Mouse (Mus musculus) liver, embryonic 16.5 days (tissue): Measurements from ENCODE around the gene Sgo2a. TPM values are rescaled to one million over a fixed set of nuclear protein-coding genes. Genes with fewer than 3 reads are reported as not detected.
A peak's percentile ranks its signal among the peaks of the same experiment; 100 is the strongest.
"Not testable (repeated sequence)": the region's sequence is repeated elsewhere in the genome, so short reads cannot be mapped to it uniquely, and the experiment has no call there.

Experiments
- ATAC-seq: fragments of 200-750 bp; cut with Nextera tagmentation; 2 replicates; pipeline ENCODE4 v1.8.0; 2017; ENCODE audit warnings: low read depth, mild to moderate bottlenecking, moderate number of reproducible peaks, moderate library complexity
- H3K27ac ChIP-seq: fragments of 300-500 bp; sonication (generic); 2 replicates; pipeline ENCODE4 v1.5.1; 2014; ENCODE audit warnings: mild to moderate bottlenecking, low read length
- H3K27me3 ChIP-seq: fragments of 300-500 bp; sonication (generic); 2 replicates; pipeline ENCODE4 v1.6.1; 2014; ENCODE audit warnings: low read depth, low read length, mixed read lengths; ENCODE audit not compliant: control insufficient read depth, insufficient read depth
- H3K36me3 ChIP-seq: fragments of 300-500 bp; sonication (generic); 2 replicates; pipeline ENCODE4 v1.6.1; 2014; ENCODE audit warnings: mild to moderate bottlenecking; ENCODE audit not compliant: control insufficient read depth, insufficient read depth
- H3K4me1 ChIP-seq: fragments of 300-500 bp; sonication (generic); 2 replicates; pipeline ENCODE4 v1.6.1; 2014; ENCODE audit warnings: low read depth, low read length, mixed read lengths; ENCODE audit not compliant: control insufficient read depth
- H3K4me2 ChIP-seq: fragments of 300-500 bp; sonication (generic); 2 replicates; pipeline ENCODE4 v1.6.1; 2014; ENCODE audit warnings: low read depth, low read length, mixed read lengths
- H3K4me3 ChIP-seq: fragments of 300-500 bp; sonication (generic); 2 replicates; pipeline ENCODE4 v1.5.1; 2014; ENCODE audit warnings: low read depth, mild to moderate bottlenecking, low read length
- H3K9ac ChIP-seq: fragments of 300-500 bp; sonication (generic); 2 replicates; pipeline ENCODE4 v1.6.1; 2014; ENCODE audit warnings: low read depth, low read length
- H3K9me3 ChIP-seq: fragments of 300-500 bp; sonication (generic); replicated peaks from 2 replicates; pipeline ENCODE4 v1.6.1; 2016; ENCODE audit warnings: low read length; ENCODE audit not compliant: control insufficient read depth
- WGBS: fragments of 180-500 bp; shearing (Covaris S2); extraction: QIAGEN DNeasy Blood & Tissue Kit; methylation state at CpG from one replicate; pipeline ENCODE4 v1.1.7; 2014; ENCODE audit not compliant: insufficient replicate concordance; 5-methylcytosine and 5-hydroxymethylcytosine counted together
- polyA plus RNA-seq: library from polyadenylated mRNA; unstranded; fragments of >200 nt; fragmentation: Nextera tagmentation; extraction: Ambion mirVana; gene quantifications from 2 replicates; pipeline ENCODE4 v1.2.1, GENCODE M21; 2015

Sgo2a gene
- polyA plus RNA-seq, 1 experiment from 2014 or later = 7.4 TPM

DNA sequence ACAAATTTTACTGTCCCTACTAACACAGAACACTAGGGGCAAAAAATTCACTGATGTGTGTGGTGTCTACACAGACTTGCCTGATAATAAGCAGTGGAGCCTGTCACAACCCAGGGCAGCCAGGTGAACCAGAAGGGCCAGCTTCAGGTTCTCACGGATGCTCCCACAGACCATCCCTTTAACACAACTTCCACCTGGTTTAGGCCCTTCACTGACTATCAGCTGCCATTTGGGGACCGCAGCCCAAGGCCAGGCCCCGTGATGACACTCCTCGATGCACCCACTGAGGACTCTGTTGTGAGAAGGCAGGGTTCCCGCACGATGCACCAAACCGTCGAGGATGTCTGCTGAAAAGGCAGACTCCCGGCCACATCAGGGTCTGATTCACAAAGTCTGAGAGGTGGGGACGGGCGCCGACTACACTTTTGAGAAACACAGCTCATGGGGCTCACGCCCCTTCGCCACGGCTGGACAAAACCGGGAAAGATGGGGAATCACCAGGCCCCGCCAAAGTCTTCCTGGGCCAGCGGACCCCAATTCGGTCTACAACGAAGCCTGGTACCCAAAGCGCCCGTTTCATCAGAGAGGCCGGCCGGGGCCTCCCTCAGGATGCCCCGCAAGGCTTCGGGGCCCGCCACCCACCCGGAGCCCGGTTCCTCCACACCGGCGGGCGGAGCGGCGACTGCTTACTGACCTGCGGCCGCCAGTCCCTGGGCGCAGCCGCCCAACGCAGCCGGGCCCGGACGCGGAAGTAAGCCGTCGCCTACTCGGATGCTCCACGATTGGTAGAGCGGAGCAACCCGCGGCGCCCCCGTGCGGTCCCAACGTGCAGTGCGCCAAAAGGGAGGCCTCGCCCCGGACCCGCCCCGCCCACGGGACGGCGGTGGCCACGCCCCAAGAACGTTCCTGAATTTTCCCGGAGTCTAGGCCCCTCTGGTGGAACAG, 26.2 kb upstream of the Sgo2a start:
- no peaks in the 10 kb centered on the region for H3K36me3 ChIP-seq
- no peaks in the 10 kb centered on the region for H3K9me3 ChIP-seq
- WGBS = under 1% methylated on average over 64 of the region's 65 CpGs
- H3K9ac ChIP-seq = peak overlapping the region; percentile 92
- H3K4me2 ChIP-seq = peak overlapping the region; percentile 90
- H3K4me3 ChIP-seq = peak overlapping the region; percentile 85
- peaks cover 5% of the 10 kb centered on the region for H3K4me1 ChIP-seq
- H3K27ac ChIP-seq = peak overlapping the region; percentile 63
- no peaks in the 10 kb centered on the region for H3K27me3 ChIP-seq
- ATAC-seq = peak; percentile 99

DNA sequence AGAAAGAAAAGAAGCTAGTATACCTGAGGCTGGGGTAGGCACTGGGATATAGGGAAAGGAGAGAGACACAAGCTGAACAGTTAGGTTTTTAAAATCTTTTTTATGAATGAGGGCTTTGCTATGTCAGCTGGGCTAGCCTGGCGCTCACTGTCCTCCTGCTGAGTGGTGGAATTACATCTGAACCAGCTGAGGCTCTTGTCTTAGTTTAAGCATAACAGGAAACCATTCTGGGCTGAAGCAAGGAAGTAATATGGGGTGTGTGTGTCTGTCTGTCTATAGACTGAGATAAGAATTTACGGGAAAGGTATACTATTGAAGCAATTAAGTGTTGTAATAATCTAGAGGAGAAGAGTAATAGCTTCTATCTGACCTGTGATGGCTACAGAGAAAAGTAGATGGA, 24.2 kb upstream of the Sgo2a start:
- no peak for ATAC-seq
- Histone ChIP-seq H3K4me3 (no peak overlapping the region), H3K36me3 (no peaks in the 10 kb centered on the region), H3K27me3 (no peaks in the 10 kb centered on the region), H3K9me3 (no peaks in the 10 kb centered on the region), H3K9ac (no peak overlapping the region), H3K4me2 (no peak overlapping the region), H3K27ac (no peak overlapping the region), H3K4me1 (peaks cover 5% of the 10 kb centered on the region)
- 20% methylated on average over 2 of the region's 2 CpGs for WGBS

DNA sequence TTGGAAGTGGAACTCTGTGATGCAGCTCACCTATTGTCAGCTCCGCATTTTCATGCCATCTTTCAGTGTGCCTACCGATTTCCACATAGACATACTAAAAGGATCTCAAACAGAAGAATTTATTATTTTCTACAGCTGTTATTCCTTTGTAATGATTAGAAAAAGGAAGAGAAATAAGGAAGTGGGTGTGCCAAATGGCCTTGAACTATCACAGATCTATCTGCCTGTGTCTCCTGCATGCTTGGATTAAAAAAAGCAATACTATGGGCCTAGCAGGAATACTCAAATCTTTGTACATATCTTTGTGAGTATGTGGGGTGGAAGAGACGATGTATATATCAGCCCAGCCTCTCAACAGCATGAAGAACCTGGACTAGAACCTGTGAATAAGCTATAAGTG, 18.9 kb upstream of the Sgo2a start:
- no peaks in the 10 kb centered on the region for H3K36me3 ChIP-seq
- H3K9ac ChIP-seq = no peak overlapping the region
- WGBS = 70% methylated on average over 3 of the region's 3 CpGs
- H3K4me1 ChIP-seq = no peaks in the 10 kb centered on the region
- H3K4me3 ChIP-seq = no peak overlapping the region
- ATAC-seq = no peak
- no peak overlapping the region for H3K27ac ChIP-seq
- no peak overlapping the region for H3K4me2 ChIP-seq
- H3K27me3 ChIP-seq = no peaks in the 10 kb centered on the region
- H3K9me3 ChIP-seq = no peaks in the 10 kb centered on the region

DNA sequence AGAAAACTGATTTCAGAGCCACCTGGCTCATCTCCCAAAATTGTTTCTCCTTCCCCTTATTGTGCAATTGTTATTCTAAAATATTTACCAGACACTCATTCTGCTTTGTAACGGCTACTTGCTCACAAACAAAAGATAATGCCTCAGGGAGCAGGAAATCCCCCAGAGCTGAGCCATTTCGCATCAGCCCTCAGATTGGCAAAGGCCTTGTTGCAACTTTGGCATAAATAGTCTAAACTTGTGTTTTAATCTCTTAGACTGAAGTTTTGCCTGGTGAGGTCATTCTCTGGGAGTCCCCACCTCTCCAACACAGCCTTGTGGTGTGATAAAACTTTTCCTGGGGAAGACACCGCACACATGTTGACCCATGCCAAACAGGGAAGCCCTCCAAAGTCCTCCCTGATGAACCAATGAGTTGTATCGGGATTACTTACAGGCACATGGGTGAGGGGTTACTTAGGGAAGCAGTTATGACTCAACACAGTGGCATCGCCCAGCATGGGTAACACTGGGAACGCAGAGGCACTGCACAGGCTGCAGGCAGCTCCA, 6.6 kb upstream of the Sgo2a start:
- no peaks in the 10 kb centered on the region for H3K27me3 ChIP-seq
- H3K27ac ChIP-seq = no peak overlapping the region
- H3K9ac ChIP-seq = no peak overlapping the region
- WGBS = 66% methylated on average over 6 of the region's 6 CpGs
- no peak for ATAC-seq
- no peak overlapping the region for H3K4me2 ChIP-seq
- H3K4me3 ChIP-seq = no peak overlapping the region
- no peaks in the 10 kb centered on the region for H3K36me3 ChIP-seq
- no peaks in the 10 kb centered on the region for H3K9me3 ChIP-seq
- no peaks in the 10 kb centered on the region for H3K4me1 ChIP-seq

DNA sequence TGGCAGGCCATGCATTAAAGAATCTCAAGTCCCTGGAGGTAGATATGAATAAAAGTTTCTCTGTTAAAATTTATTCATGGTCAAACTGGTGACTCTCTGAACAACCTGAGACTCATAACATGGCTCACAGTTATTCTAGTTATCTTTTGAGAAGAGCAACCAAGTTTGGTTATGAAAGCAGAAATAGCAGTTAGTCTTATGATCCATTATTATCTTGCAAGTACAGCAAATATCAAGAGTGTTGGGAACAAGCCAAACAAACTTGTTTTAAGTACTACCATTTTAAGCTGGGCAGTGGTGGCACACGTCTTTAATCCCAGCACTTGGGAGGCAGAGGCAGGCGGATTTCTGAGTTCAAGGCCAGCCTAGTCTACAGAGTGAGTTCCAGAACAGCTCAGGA, 4.5 kb upstream of the Sgo2a start:
- H3K4me1 ChIP-seq = no peaks in the 10 kb centered on the region
- no peak overlapping the region for H3K9ac ChIP-seq
- no peaks in the 10 kb centered on the region for H3K9me3 ChIP-seq
- WGBS = 40% methylated on average over 2 of the region's 2 CpGs
- no peak overlapping the region for H3K4me2 ChIP-seq
- H3K27ac ChIP-seq = no peak overlapping the region
- ATAC-seq = no peak
- H3K36me3 ChIP-seq = no peaks in the 10 kb centered on the region
- no peaks in the 10 kb centered on the region for H3K27me3 ChIP-seq
- H3K4me3 ChIP-seq = no peak overlapping the region

DNA sequence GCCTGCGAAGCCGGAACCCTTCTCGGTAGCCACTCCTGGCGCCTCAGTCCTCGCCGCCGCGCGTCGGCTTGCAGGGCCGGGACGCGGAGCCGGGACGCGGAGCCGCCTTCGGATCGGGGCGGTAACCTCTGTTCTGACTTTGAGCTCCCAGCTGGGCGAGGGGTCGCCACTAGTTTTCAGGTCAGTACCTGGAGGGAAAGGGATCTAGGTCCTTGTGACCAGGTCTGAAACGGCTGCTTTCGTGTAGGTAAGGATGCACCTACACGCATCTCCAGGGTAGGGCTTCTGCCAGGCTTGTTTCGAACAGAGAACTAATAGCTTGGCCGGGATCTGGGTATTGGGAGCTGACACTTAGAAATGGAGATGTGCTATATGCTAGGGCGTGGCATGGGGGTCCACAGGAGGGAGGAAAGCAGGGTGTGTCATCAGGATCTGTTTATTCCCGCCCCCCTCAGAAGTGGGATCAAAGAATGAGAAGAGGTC, 403 bp downstream of the Sgo2a start:
- peak overlapping the region; percentile 82 for H3K27ac ChIP-seq
- no peaks in the 10 kb centered on the region for H3K27me3 ChIP-seq
- H3K4me1 ChIP-seq = peaks cover 8% of the 10 kb centered on the region
- peak overlapping the region; percentile 81 for H3K4me2 ChIP-seq
- WGBS = 0% methylated on average over 29 of the region's 29 CpGs
- H3K36me3 ChIP-seq = peaks cover 4% of the 10 kb centered on the region; the same call in 1 of the 2 replicates
- ATAC-seq = peak; percentile 81
- peak overlapping the region; percentile 89 for H3K9ac ChIP-seq
- peak overlapping the region; percentile 90 for H3K4me3 ChIP-seq
- no peaks in the 10 kb centered on the region for H3K9me3 ChIP-seq

DNA sequence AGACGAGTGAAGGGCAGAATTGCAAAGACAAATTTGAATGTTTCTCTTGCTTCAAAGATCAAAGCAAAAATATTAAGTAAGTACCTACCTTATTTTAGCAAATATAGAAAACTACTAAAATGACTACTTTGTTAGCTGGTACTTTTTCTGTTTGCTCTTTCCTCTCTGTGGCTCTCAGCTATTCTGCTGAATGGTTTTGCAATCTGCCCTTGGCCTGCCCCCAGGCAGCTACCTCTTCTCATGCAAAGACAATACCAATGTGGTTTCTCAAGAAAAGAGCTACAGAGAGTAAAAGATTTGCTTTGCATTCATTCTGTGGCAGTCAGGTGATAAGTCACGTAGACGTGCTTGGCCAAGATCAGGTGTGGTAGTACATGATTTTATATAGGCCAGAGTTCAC, 2.4 kb downstream of the Sgo2a start:
- Histone ChIP-seq H3K4me1 (peaks cover 8% of the 10 kb centered on the region), H3K27me3 (no peaks in the 10 kb centered on the region), H3K4me3 (no peak overlapping the region), H3K9me3 (no peaks in the 10 kb centered on the region), H3K36me3 (peaks cover 6% of the 10 kb centered on the region), H3K27ac (no peak overlapping the region), H3K4me2 (no peak overlapping the region), H3K9ac (no peak overlapping the region)
- no peak for ATAC-seq
- 70% methylated on average over 3 of the region's 3 CpGs for WGBS

DNA sequence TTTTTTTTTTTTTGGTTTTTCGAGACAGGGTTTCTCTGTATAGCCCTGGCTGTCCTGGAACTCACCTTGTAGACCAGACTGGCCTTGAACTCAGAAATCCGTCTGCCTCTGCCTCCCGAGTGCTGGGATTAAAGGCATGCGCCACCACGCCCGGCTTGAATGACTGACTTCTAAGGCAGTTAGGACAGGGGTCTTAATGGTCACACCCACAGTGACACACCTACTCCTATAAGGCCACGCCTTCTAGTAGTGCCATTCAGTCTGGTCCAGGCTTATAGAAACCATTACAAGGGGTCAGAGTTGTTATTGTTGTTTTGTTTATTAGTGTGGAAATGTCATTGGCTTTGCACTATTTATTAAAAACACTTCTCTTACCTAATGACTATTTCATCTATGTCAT, 10.6 kb downstream of the Sgo2a start:
- not testable (repeated sequence) for H3K27me3 ChIP-seq, H3K36me3 ChIP-seq, H3K9me3 ChIP-seq, H3K9ac ChIP-seq, H3K4me2 ChIP-seq, ATAC-seq, H3K4me1 ChIP-seq, H3K4me3 ChIP-seq, H3K27ac ChIP-seq
- WGBS = 82% methylated on average over 7 of the region's 7 CpGs

DNA sequence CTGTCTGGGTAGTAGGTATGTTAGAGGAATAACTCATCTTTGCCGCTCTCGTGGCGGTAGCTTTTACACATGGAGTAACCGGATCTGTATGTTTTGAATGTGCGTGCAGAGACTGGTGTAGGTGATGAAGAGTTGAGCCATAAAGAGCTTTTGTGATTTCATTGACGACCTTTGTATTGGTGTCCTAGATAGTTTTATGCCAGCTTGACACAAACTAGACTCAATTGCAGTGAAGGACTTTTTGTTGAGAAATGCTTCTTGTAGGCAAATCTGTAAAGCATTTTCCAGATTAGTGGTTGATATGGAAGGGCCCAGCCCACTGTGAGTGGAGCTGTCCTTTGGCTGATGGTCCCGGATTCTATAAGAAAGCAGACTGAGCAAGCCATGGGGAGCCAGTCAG, 23.1 kb downstream of the Sgo2a start, which contains the start of gene Kctd18:
Kctd18 (minus strand) TSS at position 101 of the 400 bp plus-strand sequence.
- no peak within 1 kb of the TSS for H3K27ac ChIP-seq
- peaks cover 30% of the 10 kb centered on the region for H3K36me3 ChIP-seq
- H3K4me2 ChIP-seq = no peak within 1 kb of the TSS
- no peak within 1 kb of the TSS for H3K4me3 ChIP-seq
- H3K9me3 ChIP-seq = no peaks in the 10 kb centered on the region
- no peaks in the 10 kb centered on the region for H3K4me1 ChIP-seq
- H3K9ac ChIP-seq = no peak within 1 kb of the TSS
- H3K27me3 ChIP-seq = no peaks in the 10 kb centered on the region
- no peak for ATAC-seq
- WGBS = 90% methylated on average over 7 of the region's 7 CpGs
